Mouse (Mus musculus) kidney, postnatal 0 days (tissue): ENCODE measurements around the gene Kif26b. TPM values are rescaled to one million over a fixed set of nuclear protein-coding genes. Genes with fewer than 3 reads are reported as not detected.

Source experiments
- ATAC-seq: fragments of 200-750 bp; cut with Nextera tagmentation; replicated peaks from 2 replicates; pipeline ENCODE4 v1.8.0; 2017; ENCODE audit warnings: low read depth, moderate number of reproducible peaks, moderate TSS enrichment, moderate library complexity; ENCODE audit not compliant: low FRiP score
- DNase-seq: peaks from one replicate; pipeline ENCODE4 v3.0.0-alpha.2; 2016; ENCODE audit warnings: low spot score
- H3K27ac ChIP-seq: fragments of 300-500 bp; sonication (generic); 2 replicates; pipeline ENCODE4 v1.5.1; 2014; ENCODE audit warnings: mild to moderate bottlenecking
- H3K27me3 ChIP-seq: fragments of 300-500 bp; sonication (generic); 2 replicates; pipeline ENCODE4 v1.6.1; 2014; ENCODE audit warnings: low read length, mixed read lengths; ENCODE audit not compliant: insufficient read depth
- H3K36me3 ChIP-seq: fragments of 300-500 bp; sonication (generic); 2 replicates; pipeline ENCODE4 v1.6.1; 2014; ENCODE audit warnings: low read length, mixed read lengths; ENCODE audit not compliant: insufficient read depth
- H3K4me1 ChIP-seq: fragments of 300-500 bp; sonication (generic); replicated peaks from 2 replicates; pipeline ENCODE4 v1.6.1; 2014; ENCODE audit warnings: antibody characterized with exemption, low read length, mixed read lengths; ENCODE audit not compliant: insufficient read depth
- H3K4me2 ChIP-seq: fragments of 300-500 bp; sonication (generic); 2 replicates; pipeline ENCODE4 v1.6.1; 2014; ENCODE audit warnings: mild to moderate bottlenecking, low read length, moderate library complexity, mixed read lengths
- H3K4me3 ChIP-seq: fragments of 300-500 bp; sonication (generic); replicated peaks from 2 replicates; pipeline ENCODE4 v1.5.1; 2014; ENCODE audit warnings: low read depth, low read length
- H3K9ac ChIP-seq: fragments of 300-500 bp; sonication (generic); 2 replicates; pipeline ENCODE4 v1.6.1; 2014; ENCODE audit warnings: low read depth, low read length
- H3K9me3 ChIP-seq: fragments of 300-500 bp; sonication (generic); replicated peaks from 2 replicates; pipeline ENCODE4 v1.6.1; 2016; ENCODE audit warnings: low read length, inconsistent platforms, mixed read lengths
- CTCF ChIP-seq: IDR thresholded peaks from 2 replicates; pipeline ENCODE4 v1.5.1; 2016; ENCODE audit warnings: antibody characterized with exemption, low read depth, mild to moderate bottlenecking, moderate library complexity
- WGBS: fragments of 180-500 bp; shearing (Covaris S2); extraction: QIAGEN DNeasy Blood & Tissue Kit; methylation state at CpG from one replicate; pipeline ENCODE4 v1.1.7; 2014; 5-methylcytosine and 5-hydroxymethylcytosine counted together
- polyA plus RNA-seq: library from polyadenylated mRNA; unstranded; fragments of >200 nt; fragmentation: Nextera tagmentation; extraction: Ambion mirVana; gene quantifications from 2 replicates; pipeline ENCODE4 v1.2.1, GENCODE M21; 2015

Kif26b gene
- polyA plus RNA-seq, 1 experiment from 2014 or later = 6.4 TPM

DNA sequence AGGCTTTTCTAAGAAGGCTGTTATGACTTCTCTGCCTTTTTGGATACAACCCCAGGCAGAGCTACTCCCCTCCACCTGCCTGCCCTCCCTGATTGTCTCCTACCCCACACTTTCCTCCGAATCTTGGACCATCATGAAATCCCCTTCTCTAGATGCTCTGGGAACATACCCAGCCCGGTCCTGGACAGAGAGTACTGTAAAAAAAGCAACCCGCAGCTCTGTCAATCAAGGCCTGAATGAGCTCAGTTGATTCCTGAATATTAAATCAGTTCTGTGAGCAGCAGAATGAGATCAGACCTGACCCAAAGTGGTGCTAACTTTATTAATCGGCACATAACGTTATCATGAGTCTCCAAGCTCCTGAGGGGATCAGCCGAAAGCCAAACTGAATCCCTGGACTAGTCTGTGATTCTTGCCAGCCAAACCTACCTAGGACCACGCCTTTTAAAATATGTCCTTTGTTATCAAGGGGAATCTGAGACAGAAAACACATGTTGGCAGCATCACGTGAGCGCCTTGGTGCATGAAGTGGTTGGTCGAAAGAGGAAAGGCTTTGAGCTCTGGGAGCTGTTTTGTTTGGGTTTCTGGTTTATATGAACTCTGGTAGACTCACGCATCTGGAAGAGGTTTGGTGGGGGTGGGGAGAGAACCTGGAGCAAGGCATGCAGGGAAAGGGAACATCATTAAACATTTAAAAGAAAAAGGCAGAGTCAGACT is 271.1 kb downstream of the Kif26b start:
- Histone ChIP-seq H3K27ac (no peak overlapping the region), H3K4me3 (no peak overlapping the region), H3K9ac (no peak overlapping the region), H3K4me1 (no peaks in the 10 kb centered on the region), H3K36me3 (no peaks in the 10 kb centered on the region), H3K9me3 (no peaks in the 10 kb centered on the region), H3K4me2 (no peak overlapping the region), H3K27me3 (no peaks in the 10 kb centered on the region)
- 70% methylated on average over 11 of the region's 11 CpGs for WGBS
- no peak for ATAC-seq
- no peak for DNase-seq
- no peak for TF ChIP-seq CTCF

- no peak overlapping the region for H3K4me2 ChIP-seq
- H3K36me3 ChIP-seq = no peaks in the 10 kb centered on the region
- H3K9me3 ChIP-seq = no peaks in the 10 kb centered on the region
- no peaks in the 10 kb centered on the region for H3K4me1 ChIP-seq
- no peak overlapping the region for H3K4me3 ChIP-seq
- ATAC-seq (no peak), DNase-seq (no peak)
- H3K27me3 ChIP-seq = no peaks in the 10 kb centered on the region
- no peak overlapping the region for H3K9ac ChIP-seq
- no peak overlapping the region for H3K27ac ChIP-seq
- WGBS = 42% methylated on average over 3 of the region's 3 CpGs
- no peak for TF ChIP-seq CTCF
Measured at GRCm38 (mm10) chr1:178803155-178803554, 274.2 kb downstream of the Kif26b start.

DNA sequence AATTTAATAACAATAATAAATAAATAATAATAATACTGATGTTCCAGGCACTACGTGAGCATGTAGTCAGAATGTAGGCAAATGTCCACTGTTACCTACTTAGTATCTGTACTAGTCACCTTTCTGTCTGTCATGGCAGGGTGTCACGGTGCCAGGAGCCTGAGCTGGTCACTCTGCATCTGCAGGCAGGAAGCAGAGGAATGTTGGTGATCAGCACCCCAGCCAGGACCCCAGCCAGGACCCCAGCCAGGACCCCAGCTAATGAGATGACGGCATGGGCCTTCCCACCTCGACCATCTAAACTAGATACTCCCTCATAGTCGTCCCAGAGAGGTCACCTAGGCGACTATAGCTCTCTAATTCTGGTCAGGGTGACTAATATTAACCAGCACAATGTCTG is 288.6 kb downstream of the Kif26b start:
- no peaks in the 10 kb centered on the region for H3K4me1 ChIP-seq
- no peak overlapping the region for H3K4me3 ChIP-seq
- H3K27ac ChIP-seq = no peak overlapping the region
- no peak overlapping the region for H3K9ac ChIP-seq
- 71% methylated on average over 6 of the region's 6 CpGs for WGBS
- DNase-seq = no peak
- no peaks in the 10 kb centered on the region for H3K36me3 ChIP-seq
- ATAC-seq = no peak
- H3K9me3 ChIP-seq = no peaks in the 10 kb centered on the region
- no peak overlapping the region for H3K4me2 ChIP-seq
- no peaks in the 10 kb centered on the region for H3K27me3 ChIP-seq
- no peak for TF ChIP-seq CTCF

DNA sequence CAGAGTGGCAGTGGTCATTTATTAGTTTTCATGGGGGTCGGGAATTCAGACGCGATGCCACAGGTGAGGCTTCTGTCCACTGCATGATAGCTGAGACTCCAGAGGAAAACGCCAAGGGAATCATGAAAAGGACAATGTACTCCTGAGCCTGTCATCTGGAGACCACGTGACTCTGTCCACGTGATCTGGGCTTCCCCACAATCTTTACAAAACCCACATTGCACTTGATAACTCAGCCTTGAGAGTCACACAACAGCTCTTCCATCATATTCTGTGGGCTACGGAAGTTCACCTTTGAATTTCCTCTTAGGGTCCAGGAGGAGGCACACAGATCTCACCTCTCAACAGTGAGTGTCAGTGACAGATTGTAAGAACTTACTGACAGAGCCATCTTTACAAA is 290.1 kb downstream of the Kif26b start:
- no peaks in the 10 kb centered on the region for H3K9me3 ChIP-seq
- no peak overlapping the region for H3K27ac ChIP-seq
- H3K4me2 ChIP-seq = no peak overlapping the region
- ATAC-seq (no peak), DNase-seq (no peak)
- no peaks in the 10 kb centered on the region for H3K27me3 ChIP-seq
- 86% methylated on average over 7 of the region's 7 CpGs for WGBS
- no peak overlapping the region for H3K4me3 ChIP-seq
- no peaks in the 10 kb centered on the region for H3K36me3 ChIP-seq
- no peak for TF ChIP-seq CTCF
- H3K4me1 ChIP-seq = no peaks in the 10 kb centered on the region
- no peak overlapping the region for H3K9ac ChIP-seq

- Histone ChIP-seq H3K36me3 (no peaks in the 10 kb centered on the region), H3K27me3 (no peaks in the 10 kb centered on the region), H3K4me1 (no peaks in the 10 kb centered on the region), H3K9me3 (no peaks in the 10 kb centered on the region), H3K9ac (0 out of 2 replicates have a peak overlapping the region, but pooled peaks have one; percentile 13), H3K27ac (no peak overlapping the region), H3K4me2 (no peak overlapping the region), H3K4me3 (no peak overlapping the region)
- ATAC-seq (no peak), DNase-seq (no peak)
- WGBS = 90% methylated on average over 3 of the region's 3 CpGs
- no peak for TF ChIP-seq CTCF
Measured at GRCm38 (mm10) chr1:178820079-178820478, 291.2 kb downstream of the Kif26b start.

- H3K4me1 ChIP-seq = no peaks in the 10 kb centered on the region
- 58% methylated on average over 14 of the region's 14 CpGs for WGBS
Measured at GRCm38 (mm10) chr1:178820556-178821435, 291.9 kb downstream of the Kif26b start.

More at GRCm38 (mm10) chr1:178820556-178821435, 291.9 kb downstream of the Kif26b start:
- H3K4me3 ChIP-seq = no peak overlapping the region
- H3K9me3 ChIP-seq = no peaks in the 10 kb centered on the region
- no peaks in the 10 kb centered on the region for H3K36me3 ChIP-seq
- no peak overlapping the region for H3K4me2 ChIP-seq
- H3K27me3 ChIP-seq = no peaks in the 10 kb centered on the region
- ATAC-seq (no peak; the same call in 1 of the 2 replicates), DNase-seq (peak; percentile 31)
- H3K27ac ChIP-seq = no peak overlapping the region
- no peak overlapping the region for H3K9ac ChIP-seq
- no peak for TF ChIP-seq CTCF
